Mouse (Mus musculus) forebrain, embryonic 16.5 days (tissue): Measurements from ENCODE around the gene Mrpl28. TPM values are rescaled to one million over a fixed set of nuclear protein-coding genes. Genes with fewer than 3 reads are reported as not detected.
"Not testable (repeated sequence)": the region's sequence is repeated elsewhere in the genome, so short reads cannot be mapped to it uniquely, and the experiment has no call there.

ENCODE experiments used
- ATAC-seq: fragments of 200-750 bp; cut with Nextera tagmentation; 2 replicates; pipeline ENCODE4 v1.8.0; 2017; ENCODE audit warnings: mild to moderate bottlenecking, moderate library complexity
- H3K27ac ChIP-seq: fragments of 300-500 bp; sonication (generic); 2 replicates; pipeline ENCODE4 v1.5.1; 2014; ENCODE audit warnings: low read length, control low read depth
- H3K27me3 ChIP-seq: fragments of 300-500 bp; sonication (generic); replicated peaks from 2 replicates; pipeline ENCODE4 v1.6.1; 2014; ENCODE audit warnings: low read length; ENCODE audit not compliant: control insufficient read depth, insufficient read depth
- H3K36me3 ChIP-seq: fragments of 300-500 bp; sonication (generic); 2 replicates; pipeline ENCODE4 v1.6.1; 2014; ENCODE audit not compliant: control insufficient read depth, insufficient read depth
- H3K4me1 ChIP-seq: fragments of 300-500 bp; sonication (generic); replicated peaks from 2 replicates; pipeline ENCODE4 v1.6.1; 2014; ENCODE audit warnings: low read length; ENCODE audit not compliant: control insufficient read depth, insufficient read depth
- H3K4me2 ChIP-seq: fragments of 300-500 bp; sonication (generic); 2 replicates; pipeline ENCODE4 v1.6.1; 2014; ENCODE audit warnings: mild to moderate bottlenecking, low read length, control low read depth
- H3K4me3 ChIP-seq: fragments of 300-500 bp; sonication (generic); replicated peaks from 2 replicates; pipeline ENCODE4 v1.5.1; 2014; ENCODE audit warnings: mild to moderate bottlenecking, low read length, control low read depth
- H3K9ac ChIP-seq: fragments of 300-500 bp; sonication (generic); replicated peaks from 2 replicates; pipeline ENCODE4 v1.6.1; 2014; ENCODE audit warnings: low read depth, low read length, control low read depth
- H3K9me3 ChIP-seq: fragments of 300-500 bp; sonication (generic); 2 replicates; pipeline ENCODE4 v1.6.1; 2016; ENCODE audit warnings: low read length; ENCODE audit not compliant: control insufficient read depth
- WGBS: fragments of 180-500 bp; shearing (Covaris S2); extraction: QIAGEN DNeasy Blood & Tissue Kit; methylation state at CpG from one replicate; pipeline ENCODE4 v1.1.7; 2014; 5-methylcytosine and 5-hydroxymethylcytosine counted together
- polyA plus RNA-seq: library from polyadenylated mRNA; unstranded; fragments of >200 nt; fragmentation: Nextera tagmentation; extraction: Ambion mirVana; gene quantifications from 2 replicates; pipeline ENCODE4 v1.2.1, GENCODE M21; 2015

The Mrpl28 gene
- polyA plus RNA-seq, 1 experiment from 2014 or later, result 202 TPM

GRCm38 (mm10) chr17:26143386-26143785 lies 20.1 kb downstream of the Mrpl28 start:
- H3K27me3 ChIP-seq, result no peaks in the 10 kb centered on the region
- H3K27ac ChIP-seq, result no peak overlapping the region
- no peak overlapping the region for H3K4me2 ChIP-seq
- H3K9ac ChIP-seq, result no peak overlapping the region
- no peak overlapping the region for H3K4me3 ChIP-seq
- H3K36me3 ChIP-seq, result peaks cover 7% of the 10 kb centered on the region; the same call in 1 of the 2 replicates
- ATAC-seq, result no peak
- peaks cover 18% of the 10 kb centered on the region for H3K4me1 ChIP-seq
- 96% methylated on average over 5 of the region's 5 CpGs for WGBS
- no peaks in the 10 kb centered on the region for H3K9me3 ChIP-seq

- Histone ChIP-seq H3K9me3 (no peaks in the 10 kb centered on the region), H3K36me3 (peaks cover 14% of the 10 kb centered on the region), H3K4me3 (no peak overlapping the region), H3K27ac (no peak overlapping the region), H3K27me3 (no peaks in the 10 kb centered on the region), H3K4me2 (no peak overlapping the region), H3K4me1 (no peaks in the 10 kb centered on the region), H3K9ac (no peak overlapping the region)
- no peak for ATAC-seq
- WGBS, result 86% methylated on average over 2 of the region's 2 CpGs
Measured at GRCm38 (mm10) chr17:26149056-26149455, 25.8 kb downstream of the Mrpl28 start.

- Histone ChIP-seq H3K9ac (no peak overlapping the region), H3K4me2 (no peak overlapping the region), H3K27ac (no peak overlapping the region), H3K36me3 (peaks cover 14% of the 10 kb centered on the region), H3K27me3 (no peaks in the 10 kb centered on the region), H3K4me1 (no peaks in the 10 kb centered on the region), H3K9me3 (no peaks in the 10 kb centered on the region), H3K4me3 (no peak overlapping the region)
- ATAC-seq, result no peak
- WGBS, result 96% methylated on average over 2 of the region's 2 CpGs
Measured at GRCm38 (mm10) chr17:26151886-26152630, 28.8 kb downstream of the Mrpl28 start.

DNA sequence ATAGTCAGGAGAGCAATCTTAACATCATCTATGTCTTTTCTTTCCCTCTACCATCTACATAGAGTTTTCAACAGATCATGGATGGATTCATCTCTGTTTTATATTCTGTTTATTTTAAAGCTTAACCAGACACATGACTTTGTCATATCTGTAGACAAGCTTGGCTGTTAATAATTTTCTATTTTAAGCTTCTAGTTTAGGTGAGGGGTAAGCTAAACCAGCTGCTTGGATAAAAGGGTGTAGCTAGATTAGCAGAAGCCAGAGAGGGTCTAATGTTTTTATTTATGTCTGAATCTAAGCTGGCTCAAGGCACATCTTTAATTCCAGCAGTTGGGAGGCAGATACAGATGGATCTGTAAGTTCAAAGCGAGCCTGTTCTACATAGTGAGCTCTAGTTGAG lies 39.4 kb downstream of the Mrpl28 start:
- Histone ChIP-seq H3K27ac (no peak overlapping the region), H3K36me3 (no peaks in the 10 kb centered on the region), H3K4me3 (no peak overlapping the region), H3K4me2 (no peak overlapping the region), H3K4me1 (no peaks in the 10 kb centered on the region), H3K9me3 (no peaks in the 10 kb centered on the region), H3K27me3 (no peaks in the 10 kb centered on the region), H3K9ac (no peak overlapping the region)
- 92% methylated on average over 1 of the region's 1 CpGs for WGBS
- ATAC-seq, result no peak

- Histone ChIP-seq H3K27ac (no peak overlapping the region), H3K4me2 (no peak overlapping the region), H3K4me3 (no peak overlapping the region), H3K9ac (no peak overlapping the region), H3K9me3 (no peaks in the 10 kb centered on the region), H3K4me1 (no peaks in the 10 kb centered on the region), H3K36me3 (no peaks in the 10 kb centered on the region), H3K27me3 (no peaks in the 10 kb centered on the region)
- no peak for ATAC-seq
- 90% methylated on average over 2 of the region's 2 CpGs for WGBS
Measured at GRCm38 (mm10) chr17:26168039-26168438, 44.7 kb downstream of the Mrpl28 start.

GRCm38 (mm10) chr17:26175248-26175647 lies 51.9 kb downstream of the Mrpl28 start:
- not testable (repeated sequence) for ATAC-seq, H3K4me3 ChIP-seq

More at GRCm38 (mm10) chr17:26175248-26175647, 51.9 kb downstream of the Mrpl28 start:
- not testable (repeated sequence) for H3K4me1 ChIP-seq, H3K4me2 ChIP-seq, H3K27ac ChIP-seq, H3K27me3 ChIP-seq, H3K9me3 ChIP-seq, H3K36me3 ChIP-seq, H3K9ac ChIP-seq
- WGBS, result 87% methylated on average over 2 of the region's 2 CpGs

Other genes with a start within 250 kb of the Mrpl28 start
- 48.9 and 59.7 TPM in 2 replicates for gene Mettl26, start 248.4 kb upstream of the Mrpl28 start, polyA plus RNA-seq
- 0.25 and 0.52 TPM in 2 replicates for gene Wfikkn1, start 242.6 kb upstream of the Mrpl28 start, polyA plus RNA-seq
- 56.6 and 59.2 TPM in 2 replicates for gene Rab40c, start 203.8 kb upstream of the Mrpl28 start, polyA plus RNA-seq
- gene Pigq, start 178.6 kb upstream of the Mrpl28 start, polyA plus RNA-seq, result 56.3 and 61.2 TPM in 2 replicates
- gene Nhlrc4, start 178.5 kb upstream of the Mrpl28 start, polyA plus RNA-seq, result not detected in 2 replicates
- 0.21 TPM in 1 of 2 replicates, not detected in the other for gene A930017K11Rik, start 170.9 kb upstream of the Mrpl28 start, polyA plus RNA-seq
- 16.5 and 23.3 TPM in 2 replicates for gene Capn15, start 137.7 kb upstream of the Mrpl28 start, polyA plus RNA-seq
- 34.6 and 39.9 TPM in 2 replicates for gene Rab11fip3, start 53.9 kb upstream of the Mrpl28 start, polyA plus RNA-seq
- gene Decr2, start 33.2 kb upstream of the Mrpl28 start, polyA plus RNA-seq, result 30.3 and 33.0 TPM in 2 replicates
- 27.4 and 35.3 TPM in 2 replicates for gene Nme4, start 27.9 kb upstream of the Mrpl28 start, polyA plus RNA-seq
- gene Tmem8, start 10.2 kb upstream of the Mrpl28 start, polyA plus RNA-seq, result 2.0 TPM in 2 replicates
- 7.6 and 8.3 TPM in 2 replicates for gene Axin1, start 15.2 kb downstream of the Mrpl28 start, polyA plus RNA-seq
- gene Pdia2, start 75.6 kb downstream of the Mrpl28 start, polyA plus RNA-seq, result not detected in 2 replicates
- 5.9 and 9.5 TPM in 2 replicates for gene Rgs11, start 79.5 kb downstream of the Mrpl28 start, polyA plus RNA-seq
- 40.9 and 69.2 TPM in 2 replicates for gene Arhgdig, start 84.3 kb downstream of the Mrpl28 start, polyA plus RNA-seq
- gene Fam234a, start 120.7 kb downstream of the Mrpl28 start, polyA plus RNA-seq, result 23.9 and 25.5 TPM in 2 replicates
- 123 and 124 TPM in 2 replicates for gene Luc7l, start 129.4 kb downstream of the Mrpl28 start, polyA plus RNA-seq